Mouse (Mus musculus): Measurements from ENCODE around the gene Gpc2. TPM values are rescaled to one million over a fixed set of nuclear protein-coding genes. Genes with fewer than 3 reads are reported as not detected.

Gene Gpc2
- polyA plus RNA-seq, 1 experiment, result 0.54 TPM

GRCm38 (mm10) chr5:138229511-138229910 is 50.3 kb downstream of the Gpc2 start:
- Histone ChIP-seq H3ac (ENCODE audit: control insufficient read depth, insufficient read length) (no peak overlapping the region), H3K27me3 (ENCODE audit: control insufficient read depth, insufficient read depth, insufficient read length) (no peaks in the 10 kb centered on the region), H3K36me3 (ENCODE audit: control insufficient read depth, insufficient read depth) (no peaks in the 10 kb centered on the region), H3K4me2 (ENCODE audit: low read depth) (no peak overlapping the region), H3K4me3 (no peak overlapping the region), H3K79me2 (ENCODE audit: control insufficient read depth, insufficient read depth) (no peaks in the 10 kb centered on the region)
- TF ChIP-seq CEBPB (IDR thresholded peaks at IDR 0.05; ENCODE audit: insufficient read depth, poor library complexity, severe bottlenecking) (no peak), MYOG (IDR thresholded peaks at IDR 0.05; ENCODE audit: control insufficient read depth in 1 of 3, insufficient read depth in 1 of 3, insufficient read length in 2 of 3, low read depth in 2 of 3) (no peak), SRF (IDR thresholded peaks at IDR 0.05; ENCODE audit: control insufficient read depth, insufficient read length, low read depth) (no peak), REST (IDR thresholded peaks at IDR 0.05; ENCODE audit: insufficient read depth, insufficient read length) (no peak), TCF3 (IDR thresholded peaks at IDR 0.05; ENCODE audit: insufficient read length, low read depth) (no peak), E2F4 (IDR thresholded peaks at IDR 0.05; ENCODE audit: insufficient read depth) (no peak), MYOD1 (IDR thresholded peaks at IDR 0.05; ENCODE audit: control insufficient read depth in 1 of 3, insufficient read length in 2 of 3, low read depth in 2 of 3) (no peak), MAX (IDR thresholded peaks at IDR 0.05; ENCODE audit: low read depth) (no peak), USF1 (IDR thresholded peaks at IDR 0.05; ENCODE audit: low read depth) (no peak), POLR2A (IDR thresholded peaks at IDR 0.05; ENCODE audit: insufficient read length, low read depth) (no peak), TCF12 (IDR thresholded peaks at IDR 0.05; ENCODE audit: insufficient read depth, poor library complexity, severe bottlenecking) (no peak), POLR2AphosphoS2 (IDR thresholded peaks at IDR 0.05; ENCODE audit: insufficient read length, low read depth) (no peak)

GRCm38 (mm10) chr5:138228026-138228425 is 51.8 kb downstream of the Gpc2 start:
- no peak overlapping the region for H3K4me2 ChIP-seq (ENCODE audit: low read depth)
- H3K27me3 ChIP-seq (ENCODE audit: control insufficient read depth, insufficient read depth, insufficient read length), result no peaks in the 10 kb centered on the region
- no peaks in the 10 kb centered on the region for H3K79me2 ChIP-seq (ENCODE audit: control insufficient read depth, insufficient read depth)
- no peak for TF ChIP-seq TCF3 (IDR thresholded peaks at IDR 0.05; ENCODE audit: insufficient read length, low read depth)
- no peak for TF ChIP-seq MYOD1 (IDR thresholded peaks at IDR 0.05; ENCODE audit: control insufficient read depth in 1 of 3, insufficient read length in 2 of 3, low read depth in 2 of 3)
- no peak for TF ChIP-seq E2F4 (IDR thresholded peaks at IDR 0.05; ENCODE audit: insufficient read depth)
- no peak for TF ChIP-seq SRF (IDR thresholded peaks at IDR 0.05; ENCODE audit: control insufficient read depth, insufficient read length, low read depth)
- no peak for TF ChIP-seq POLR2A (IDR thresholded peaks at IDR 0.05; ENCODE audit: insufficient read length, low read depth)
- no peak for TF ChIP-seq MAX (IDR thresholded peaks at IDR 0.05; ENCODE audit: low read depth)
- no peak for TF ChIP-seq CEBPB (IDR thresholded peaks at IDR 0.05; ENCODE audit: insufficient read depth, poor library complexity, severe bottlenecking)
- no peak overlapping the region for H3K4me3 ChIP-seq
- no peak overlapping the region for H3ac ChIP-seq (ENCODE audit: control insufficient read depth, insufficient read length)
- no peaks in the 10 kb centered on the region for H3K36me3 ChIP-seq (ENCODE audit: control insufficient read depth, insufficient read depth)

GRCm38 (mm10) chr5:138227367-138227766 is 52.4 kb downstream of the Gpc2 start:
- Histone ChIP-seq H3K4me3 (no peak overlapping the region), H3K79me2 (ENCODE audit: control insufficient read depth, insufficient read depth) (no peaks in the 10 kb centered on the region), H3ac (ENCODE audit: control insufficient read depth, insufficient read length) (no peak overlapping the region), H3K27me3 (ENCODE audit: control insufficient read depth, insufficient read depth, insufficient read length) (no peaks in the 10 kb centered on the region), H3K36me3 (ENCODE audit: control insufficient read depth, insufficient read depth) (no peaks in the 10 kb centered on the region), H3K4me2 (ENCODE audit: low read depth) (no peak overlapping the region)
- TF ChIP-seq MAX (IDR thresholded peaks at IDR 0.05; ENCODE audit: low read depth) (no peak), USF1 (IDR thresholded peaks at IDR 0.05; ENCODE audit: low read depth) (no peak), TCF12 (IDR thresholded peaks at IDR 0.05; ENCODE audit: insufficient read depth, poor library complexity, severe bottlenecking) (no peak), MYOD1 (IDR thresholded peaks at IDR 0.05; ENCODE audit: control insufficient read depth in 1 of 3, insufficient read length in 2 of 3, low read depth in 2 of 3) (no peak), POLR2A (IDR thresholded peaks at IDR 0.05; ENCODE audit: insufficient read length, low read depth) (no peak), TCF3 (IDR thresholded peaks at IDR 0.05; ENCODE audit: insufficient read length, low read depth) (no peak), CEBPB (IDR thresholded peaks at IDR 0.05; ENCODE audit: insufficient read depth, poor library complexity, severe bottlenecking) (no peak), SRF (IDR thresholded peaks at IDR 0.05; ENCODE audit: control insufficient read depth, insufficient read length, low read depth) (no peak), POLR2AphosphoS2 (IDR thresholded peaks at IDR 0.05; ENCODE audit: insufficient read length, low read depth) (no peak), REST (IDR thresholded peaks at IDR 0.05; ENCODE audit: insufficient read depth, insufficient read length) (no peak), E2F4 (IDR thresholded peaks at IDR 0.05; ENCODE audit: insufficient read depth) (no peak), MYOG (IDR thresholded peaks at IDR 0.05; ENCODE audit: control insufficient read depth in 1 of 3, insufficient read depth in 1 of 3, insufficient read length in 2 of 3, low read depth in 2 of 3) (no peak)

- H3K27me3 ChIP-seq (ENCODE audit: control insufficient read depth, insufficient read depth, insufficient read length), result no peaks in the 10 kb centered on the region
- H3ac ChIP-seq (ENCODE audit: control insufficient read depth, insufficient read length), result no peak overlapping the region
- TF ChIP-seq E2F4 (IDR thresholded peaks at IDR 0.05; ENCODE audit: insufficient read depth), result no peak
- no peak for TF ChIP-seq SRF (IDR thresholded peaks at IDR 0.05; ENCODE audit: control insufficient read depth, insufficient read length, low read depth)
- TF ChIP-seq MYOG (IDR thresholded peaks at IDR 0.05; ENCODE audit: control insufficient read depth in 1 of 3, insufficient read depth in 1 of 3, insufficient read length in 2 of 3, low read depth in 2 of 3), result no peak
- TF ChIP-seq TCF3 (IDR thresholded peaks at IDR 0.05; ENCODE audit: insufficient read length, low read depth), result no peak
- no peak for TF ChIP-seq REST (IDR thresholded peaks at IDR 0.05; ENCODE audit: insufficient read depth, insufficient read length)
- no peak for TF ChIP-seq TCF12 (IDR thresholded peaks at IDR 0.05; ENCODE audit: insufficient read depth, poor library complexity, severe bottlenecking)
- no peak for TF ChIP-seq POLR2AphosphoS2 (IDR thresholded peaks at IDR 0.05; ENCODE audit: insufficient read length, low read depth)
- TF ChIP-seq POLR2A (IDR thresholded peaks at IDR 0.05; ENCODE audit: insufficient read length, low read depth), result no peak
- TF ChIP-seq MAX (IDR thresholded peaks at IDR 0.05; ENCODE audit: low read depth), result no peak
- TF ChIP-seq MYOD1 (IDR thresholded peaks at IDR 0.05; ENCODE audit: control insufficient read depth in 1 of 3, insufficient read length in 2 of 3, low read depth in 2 of 3), result no peak
- no peak for TF ChIP-seq USF1 (IDR thresholded peaks at IDR 0.05; ENCODE audit: low read depth)
- no peaks in the 10 kb centered on the region for H3K36me3 ChIP-seq (ENCODE audit: control insufficient read depth, insufficient read depth)
- H3K4me3 ChIP-seq, result no peak overlapping the region
- H3K79me2 ChIP-seq (ENCODE audit: control insufficient read depth, insufficient read depth), result no peaks in the 10 kb centered on the region
- no peak overlapping the region for H3K4me2 ChIP-seq (ENCODE audit: low read depth)
Measured at GRCm38 (mm10) chr5:138226491-138226890, 53.3 kb downstream of the Gpc2 start.

- no peak within 1 kb of the TSS for H3ac ChIP-seq (ENCODE audit: control insufficient read depth, insufficient read length)
- H3K36me3 ChIP-seq (ENCODE audit: control insufficient read depth, insufficient read depth), result no peaks in the 10 kb centered on the region
- H3K27me3 ChIP-seq (ENCODE audit: control insufficient read depth, insufficient read depth, insufficient read length), result no peaks in the 10 kb centered on the region
- TF ChIP-seq REST (IDR thresholded peaks at IDR 0.05; ENCODE audit: insufficient read depth, insufficient read length) (no peak), USF1 (IDR thresholded peaks at IDR 0.05; ENCODE audit: low read depth) (no peak), POLR2A (IDR thresholded peaks at IDR 0.05; ENCODE audit: insufficient read length, low read depth) (no peak), TCF12 (IDR thresholded peaks at IDR 0.05; ENCODE audit: insufficient read depth, poor library complexity, severe bottlenecking) (no peak), POLR2AphosphoS2 (IDR thresholded peaks at IDR 0.05; ENCODE audit: insufficient read length, low read depth) (no peak), E2F4 (IDR thresholded peaks at IDR 0.05; ENCODE audit: insufficient read depth) (no peak), MYOD1 (IDR thresholded peaks at IDR 0.05; ENCODE audit: control insufficient read depth in 1 of 3, insufficient read length in 2 of 3, low read depth in 2 of 3) (no peak), MAX (IDR thresholded peaks at IDR 0.05; ENCODE audit: low read depth) (no peak), MYOG (IDR thresholded peaks at IDR 0.05; ENCODE audit: control insufficient read depth in 1 of 3, insufficient read depth in 1 of 3, insufficient read length in 2 of 3, low read depth in 2 of 3) (no peak), CEBPB (IDR thresholded peaks at IDR 0.05; ENCODE audit: insufficient read depth, poor library complexity, severe bottlenecking) (no peak), TCF3 (IDR thresholded peaks at IDR 0.05; ENCODE audit: insufficient read length, low read depth) (no peak), SRF (IDR thresholded peaks at IDR 0.05; ENCODE audit: control insufficient read depth, insufficient read length, low read depth) (no peak)
- no peaks in the 10 kb centered on the region for H3K79me2 ChIP-seq (ENCODE audit: control insufficient read depth, insufficient read depth)
- H3K4me2 ChIP-seq (ENCODE audit: low read depth), result no peak within 1 kb of the TSS
- H3K4me3 ChIP-seq, result no peak within 1 kb of the TSS
Measured at GRCm38 (mm10) chr5:138225700-138226099, 54.1 kb downstream of the Gpc2 start, which contains the start of gene Nxpe5. Nxpe5 (plus strand) TSS chr5:138225898.

Measured in myocyte (in vitro differentiated cells).